Mouse (Mus musculus): ENCODE measurements at regions not wholly inside any gene's neighbourhood (a gene's known extent, or its start where the extent isn't known, plus 50 kb on each side); places are given as distances from the start of the nearest gene placed in this dataset.
"Not testable (repeated sequence)": the region's sequence is repeated elsewhere in the genome, so short reads cannot be mapped to it uniquely, and the experiment has no call there.

GRCm38 (mm10) chr10:14333344-14333743, 212.1 kb downstream of the Adgrg6 start:
- no peak for DNase-seq
- intact Hi-C loops (cut with DNase I), result no loop called here

GRCm38 (mm10) chr10:14332688-14333117, 212.8 kb downstream of the Adgrg6 start:
- no peak for DNase-seq
- intact Hi-C loops (cut with DNase I), result no loop called here

GRCm38 (mm10) chr10:14328846-14329245, 216.6 kb downstream of the Adgrg6 start:
- no peak for DNase-seq
- intact Hi-C loops (cut with DNase I), result no loop called here

- no peak for DNase-seq
- intact Hi-C loops (cut with DNase I), result no loop called here
These were observed 219.2 kb downstream of the Adgrg6 start for GRCm38 (mm10) chr10:14326229-14326628.

GRCm38 (mm10) chr10:14321503-14321902, 224.0 kb downstream of the Adgrg6 start:
- peak; percentile 78 to 84 for DNase-seq
- intact Hi-C loops (cut with DNase I), result loop anchor here (2.0 kb wide), 3 partner anchors 69 to 1305 kb away; no protein-coding TSS in a partner anchor

GRCm38 (mm10) chr10:14315232-14315631, 230.2 kb downstream of the Adgrg6 start:
- intact Hi-C loops (cut with DNase I), result no loop called here

GRCm38 (mm10) chr10:14314607-14315006, 230.9 kb downstream of the Adgrg6 start:
- intact Hi-C loops (cut with DNase I), result no loop called here
- DNase-seq, result no peak

More at GRCm38 (mm10) chr10:14315232-14315631, 230.2 kb downstream of the Adgrg6 start:
- no peak for DNase-seq

GRCm38 (mm10) chr10:14314004-14314581, 231.4 kb downstream of the Adgrg6 start:
- intact Hi-C loops (cut with DNase I), result no loop called here
- DNase-seq, result no peak

GRCm38 (mm10) chr10:14312959-14313358, 232.5 kb downstream of the Adgrg6 start:
- intact Hi-C loops (cut with DNase I), result no loop called here
- no peak for DNase-seq

GRCm38 (mm10) chr10:14311962-14312361, 233.5 kb downstream of the Adgrg6 start:
- intact Hi-C loops (cut with DNase I), result no loop called here
- no peak for DNase-seq

GRCm38 (mm10) chr10:14306811-14307210, 238.6 kb downstream of the Adgrg6 start:
- no peak for DNase-seq
- intact Hi-C loops (cut with DNase I), result no loop called here

- peak; percentile 3 to 14 for DNase-seq
- intact Hi-C loops (cut with DNase I), result no loop called here
These were observed 242.0 kb downstream of the Adgrg6 start for GRCm38 (mm10) chr10:14303476-14303875.

- no peak for DNase-seq
- intact Hi-C loops (cut with DNase I), result no loop called here
These were observed 249.3 kb downstream of the Adgrg6 start for GRCm38 (mm10) chr10:14296147-14296546.

GRCm38 (mm10) chr10:14292701-14293100, 252.8 kb downstream of the Adgrg6 start:
- DNase-seq; intact Hi-C loops (cut with DNase I): not testable (repeated sequence)

- no peak for DNase-seq
- intact Hi-C loops (cut with DNase I), result loop anchor here (2.0 kb wide), 1 partner anchor 13 kb away; no protein-coding TSS in a partner anchor
These were observed 257.9 kb downstream of the Adgrg6 start for GRCm38 (mm10) chr10:14287551-14287950.

- no peak for DNase-seq
- intact Hi-C loops (cut with DNase I), result no loop called here
These were observed 268.8 kb downstream of the Adgrg6 start for GRCm38 (mm10) chr10:14276631-14277030.

GRCm38 (mm10) chr10:14275477-14275876, 270.0 kb downstream of the Adgrg6 start:
- DNase-seq, result no peak
- intact Hi-C loops (cut with DNase I), result no loop called here

GRCm38 (mm10) chr10:14270008-14270407, 275.5 kb downstream of the Adgrg6 start:
- intact Hi-C loops (cut with DNase I), result no loop called here

GRCm38 (mm10) chr10:14267641-14268040, 277.8 kb downstream of the Adgrg6 start:
- intact Hi-C loops (cut with DNase I), result no loop called here
- no peak for DNase-seq

More at GRCm38 (mm10) chr10:14270008-14270407, 275.5 kb downstream of the Adgrg6 start:
- no peak for DNase-seq

GRCm38 (mm10) chr10:14239670-14240069, 273.8 kb downstream of the Hivep2 start:
- no peak for DNase-seq
- intact Hi-C loops (cut with DNase I), result no loop called here

- intact Hi-C loops (cut with DNase I), result no loop called here
- DNase-seq, result no peak
These were observed 269.2 kb downstream of the Hivep2 start for GRCm38 (mm10) chr10:14234896-14235604.

- intact Hi-C loops (cut with DNase I), result no loop called here
- no peak for DNase-seq
These were observed 268.2 kb downstream of the Hivep2 start for GRCm38 (mm10) chr10:14234005-14234602.
